Mouse (Mus musculus) myocyte (in vitro differentiated cells): ENCODE data around the gene Atp6v1e2. TPM values are rescaled to one million over a fixed set of nuclear protein-coding genes. Genes with fewer than 3 reads are reported as not detected.

Experiments used
- H3K27me3 ChIP-seq: one replicate; pipeline ENCODE4 v1.6.1; 2011; ENCODE audit not compliant: control insufficient read depth, insufficient read depth, insufficient read length
- H3K36me3 ChIP-seq: one replicate; pipeline ENCODE4 v1.6.1; 2011; ENCODE audit not compliant: control insufficient read depth, insufficient read depth
- H3K4me2 ChIP-seq: one replicate; pipeline ENCODE4 v1.6.1; 2011; ENCODE audit warnings: low read depth, control low read depth
- H3K4me3 ChIP-seq: one replicate; pipeline ENCODE4 v1.5.1; 2011; ENCODE audit warnings: mild to moderate bottlenecking, control low read depth, moderate library complexity
- H3K79me2 ChIP-seq: one replicate; pipeline ENCODE4 v1.6.1; 2011; ENCODE audit not compliant: control insufficient read depth, insufficient read depth
- H3ac ChIP-seq: one replicate; pipeline ENCODE4 v1.6.1; 2011; ENCODE audit not compliant: control insufficient read depth, insufficient read length
- CEBPB ChIP-seq: IDR thresholded peaks from 2 replicates; pipeline ENCODE4 v1.6.1; 2011; ENCODE audit warnings: mild to moderate bottlenecking, moderate library complexity; ENCODE audit not compliant: poor library complexity, insufficient read depth, severe bottlenecking
- E2F4 ChIP-seq: IDR thresholded peaks from one replicate; pipeline ENCODE4 v1.6.1; 2011; ENCODE audit warnings: mild to moderate bottlenecking, control low read depth, moderate library complexity; ENCODE audit not compliant: insufficient read depth
- MAX ChIP-seq: IDR thresholded peaks from one replicate; pipeline ENCODE4 v1.6.1; 2011; ENCODE audit warnings: low read depth, mild to moderate bottlenecking, control low read depth
- MYOD1 ChIP-seq, 3 experiments: IDR thresholded peaks; one replicate each; pipeline ENCODE4 v1.6.1; 2011; ENCODE audit warnings: control low read depth in 2 of 3, low read depth in 2 of 3, mild to moderate bottlenecking in 2 of 3, moderate library complexity in 1 of 3; ENCODE audit not compliant: insufficient read length in 2 of 3, control insufficient read depth in 1 of 3
- MYOG ChIP-seq, 3 experiments: IDR thresholded peaks; one replicate each; pipeline ENCODE4 v1.6.1; 2011; ENCODE audit warnings: control low read depth in 2 of 3, low read depth in 2 of 3, mild to moderate bottlenecking in 2 of 3; ENCODE audit not compliant: insufficient read length in 2 of 3, control insufficient read depth in 1 of 3, insufficient read depth in 1 of 3
- POLR2A ChIP-seq: IDR thresholded peaks from one replicate; pipeline ENCODE4 v1.6.1; 2011; ENCODE audit warnings: low read depth, mild to moderate bottlenecking, control low read depth, moderate library complexity; ENCODE audit not compliant: insufficient read length
- POLR2AphosphoS2 ChIP-seq: IDR thresholded peaks from one replicate; pipeline ENCODE4 v1.6.1; 2011; ENCODE audit warnings: low read depth, control low read depth; ENCODE audit not compliant: insufficient read length
- REST ChIP-seq: IDR thresholded peaks from one replicate; pipeline ENCODE4 v1.6.1; 2011; ENCODE audit warnings: mild to moderate bottlenecking, control low read depth, moderate library complexity; ENCODE audit not compliant: insufficient read depth, insufficient read length
- SRF ChIP-seq: IDR thresholded peaks from one replicate; pipeline ENCODE4 v1.6.1; 2011; ENCODE audit warnings: low read depth; ENCODE audit not compliant: control insufficient read depth, insufficient read length
- TCF12 ChIP-seq: IDR thresholded peaks from one replicate; pipeline ENCODE4 v1.6.1; 2011; ENCODE audit warnings: mild to moderate bottlenecking, control low read depth; ENCODE audit not compliant: poor library complexity, insufficient read depth, severe bottlenecking
- TCF3 ChIP-seq: IDR thresholded peaks from one replicate; pipeline ENCODE4 v1.6.1; 2011; ENCODE audit warnings: low read depth, control low read depth; ENCODE audit not compliant: insufficient read length
- USF1 ChIP-seq: IDR thresholded peaks from one replicate; pipeline ENCODE4 v1.6.1; 2011; ENCODE audit warnings: low read depth, mild to moderate bottlenecking, control low read depth, moderate library complexity
- polyA plus RNA-seq: library from polyadenylated mRNA; unstranded; fragments of >200 nt; fragmentation: generic; extraction: Trizol; gene quantifications from one replicate; pipeline ENCODE4 v1.2.1, GENCODE M21; 2012; ENCODE audit warnings: missing spikeins

Atp6v1e2 gene
- polyA plus RNA-seq, 1 experiment: not detected

GRCm38 (mm10) chr17:86962894-86963585, 15.3 kb upstream of the Atp6v1e2 start, which contains the start of gene Rhoq:
Rhoq (plus strand) TSS chr17:86963082.
- Histone ChIP-seq H3K27me3 (no peaks in the 10 kb centered on the region), H3K79me2 (peaks cover 42% of the 10 kb centered on the region), H3K4me2 (peak within 1 kb of the TSS; percentile 93), H3ac (peak within 1 kb of the TSS; percentile 62), H3K4me3 (peak within 1 kb of the TSS; percentile 94), H3K36me3 (peaks cover 5% of the 10 kb centered on the region)
- TF ChIP-seq SRF (no peak), POLR2A (peak; percentile 78), E2F4 (peak; percentile 6)

- Histone ChIP-seq H3K79me2 (peaks cover 35% of the 10 kb centered on the region), H3K4me3 (peak overlapping the region; percentile 94), H3ac (peak overlapping the region; percentile 62), H3K27me3 (no peaks in the 10 kb centered on the region), H3K4me2 (peak overlapping the region; percentile 93), H3K36me3 (peaks cover 5% of the 10 kb centered on the region)
- TF ChIP-seq POLR2A (peak; percentile 29), E2F4 (no peak), CEBPB (peak; percentile 54; the same call in 1 of the 2 replicates), USF1 (no peak), TCF3 (no peak), MYOD1 (IDR thresholded peaks at IDR 0.05; ENCODE audit: control insufficient read depth in 1 of 3, insufficient read length in 2 of 3, low read depth in 2 of 3) (peak in 1 of 3 experiments; percentile 42), TCF12 (no peak)
These were observed 14.7 kb upstream of the Atp6v1e2 start for GRCm38 (mm10) chr17:86962297-86962893.

GRCm38 (mm10) chr17:86961301-86961841, 13.7 kb upstream of the Atp6v1e2 start:
- H3K4me3 ChIP-seq: peak overlapping the region; percentile 94
- no peak overlapping the region for H3ac ChIP-seq
- no peaks in the 10 kb centered on the region for H3K36me3 ChIP-seq
- peak overlapping the region; percentile 93 for H3K4me2 ChIP-seq
- TF ChIP-seq TCF3 (no peak), MYOD1 (IDR thresholded peaks at IDR 0.05; ENCODE audit: control insufficient read depth in 1 of 3, insufficient read length in 2 of 3, low read depth in 2 of 3) (peak in 1 of 3 experiments; percentile 22)
- H3K79me2 ChIP-seq: peaks cover 25% of the 10 kb centered on the region
- no peaks in the 10 kb centered on the region for H3K27me3 ChIP-seq

- no peaks in the 10 kb centered on the region for H3K79me2 ChIP-seq
- H3K4me3 ChIP-seq: no peak overlapping the region
- no peaks in the 10 kb centered on the region for H3K36me3 ChIP-seq
- TF ChIP-seq POLR2A: no peak
- peak in 1 of 3 experiments; percentile 52 for TF ChIP-seq MYOD1 (IDR thresholded peaks at IDR 0.05; ENCODE audit: control insufficient read depth in 1 of 3, insufficient read length in 2 of 3, low read depth in 2 of 3)
- peak in 1 of 3 experiments; percentile 34 for TF ChIP-seq MYOG (IDR thresholded peaks at IDR 0.05; ENCODE audit: control insufficient read depth in 1 of 3, insufficient read depth in 1 of 3, insufficient read length in 2 of 3, low read depth in 2 of 3)
- no peaks in the 10 kb centered on the region for H3K27me3 ChIP-seq
- no peak overlapping the region for H3ac ChIP-seq
- no peak overlapping the region for H3K4me2 ChIP-seq
These were observed 10.3 kb upstream of the Atp6v1e2 start for GRCm38 (mm10) chr17:86957968-86958367.

- no peak overlapping the region for H3ac ChIP-seq
- no peaks in the 10 kb centered on the region for H3K79me2 ChIP-seq
- no peak for TF ChIP-seq SRF
- TF ChIP-seq POLR2AphosphoS2: no peak
- TF ChIP-seq MAX: no peak
- no peak for TF ChIP-seq CEBPB
- no peak for TF ChIP-seq TCF12
- no peak for TF ChIP-seq REST
- no peak for TF ChIP-seq USF1
- no peak for TF ChIP-seq MYOD1 (IDR thresholded peaks at IDR 0.05; ENCODE audit: control insufficient read depth in 1 of 3, insufficient read length in 2 of 3, low read depth in 2 of 3)
- TF ChIP-seq TCF3: no peak
- no peak for TF ChIP-seq POLR2A
- no peak for TF ChIP-seq MYOG (IDR thresholded peaks at IDR 0.05; ENCODE audit: control insufficient read depth in 1 of 3, insufficient read depth in 1 of 3, insufficient read length in 2 of 3, low read depth in 2 of 3)
- H3K4me2 ChIP-seq: no peak overlapping the region
- no peak overlapping the region for H3K4me3 ChIP-seq
- H3K36me3 ChIP-seq: no peaks in the 10 kb centered on the region
- no peaks in the 10 kb centered on the region for H3K27me3 ChIP-seq
These were observed 9.5 kb upstream of the Atp6v1e2 start for GRCm38 (mm10) chr17:86957239-86957638.
